Mouse (Mus musculus) T-helper 2 cell (primary cell): ENCODE results near the gene Kcnq1.

Experiments
- in situ Hi-C: fragments of 300-600 bp; cut with MboI, MseI; formaldehyde crosslinking; loops from one replicate; pipeline ENCODE4 v1.15.1; 2025; ENCODE audit warnings: high pct_unique_total_duplicates

The Kcnq1 gene

GRCm38 (mm10) chr7:143136125-143136524, 30.0 kb downstream of the Kcnq1 start:
- in situ Hi-C loops, result no loop called here

DNA sequence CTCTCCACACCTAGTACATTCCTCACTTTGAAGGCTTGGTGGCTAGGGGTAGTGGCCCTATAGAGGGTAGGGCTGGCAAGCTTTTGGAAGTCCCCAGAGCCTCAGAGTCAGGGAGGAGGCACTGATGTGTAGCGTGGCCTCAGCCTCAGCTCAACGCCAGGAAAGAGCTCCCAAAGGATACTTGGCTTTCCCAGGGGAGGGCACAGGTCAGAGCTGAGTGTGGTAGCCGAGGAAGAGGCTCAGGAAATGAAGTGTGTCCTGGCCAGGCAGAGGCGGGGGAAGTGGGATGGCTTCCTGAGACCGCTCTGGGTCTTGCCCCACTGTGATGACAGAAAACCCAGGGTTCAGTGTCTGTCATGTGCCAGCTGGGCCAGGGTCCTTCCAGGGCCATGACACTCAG, 30.4 kb downstream of the Kcnq1 start:
- in situ Hi-C loops, result no loop called here

- in situ Hi-C loops, result no loop called here
Measured at GRCm38 (mm10) chr7:143138789-143139188, 32.6 kb downstream of the Kcnq1 start.

DNA sequence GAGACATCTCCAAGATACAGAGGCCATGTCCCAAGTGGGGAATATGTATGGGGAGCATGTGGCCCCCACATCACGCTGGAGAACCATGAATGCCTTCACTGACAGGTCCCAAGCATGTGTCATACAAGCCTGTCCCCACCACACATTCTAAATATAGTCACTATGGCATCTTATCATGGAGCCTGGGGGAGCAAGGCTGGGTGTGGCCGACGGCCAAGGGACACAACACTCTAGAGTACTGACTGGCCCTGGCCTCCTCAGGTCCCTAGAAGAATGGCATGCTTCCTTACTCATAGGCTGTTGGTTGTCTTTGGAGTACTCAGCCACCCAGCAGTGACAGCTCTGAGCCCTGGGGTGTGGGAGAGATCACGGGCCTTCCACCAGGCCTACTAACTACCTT, 33.8 kb downstream of the Kcnq1 start:
- in situ Hi-C loops, result no loop called here

DNA sequence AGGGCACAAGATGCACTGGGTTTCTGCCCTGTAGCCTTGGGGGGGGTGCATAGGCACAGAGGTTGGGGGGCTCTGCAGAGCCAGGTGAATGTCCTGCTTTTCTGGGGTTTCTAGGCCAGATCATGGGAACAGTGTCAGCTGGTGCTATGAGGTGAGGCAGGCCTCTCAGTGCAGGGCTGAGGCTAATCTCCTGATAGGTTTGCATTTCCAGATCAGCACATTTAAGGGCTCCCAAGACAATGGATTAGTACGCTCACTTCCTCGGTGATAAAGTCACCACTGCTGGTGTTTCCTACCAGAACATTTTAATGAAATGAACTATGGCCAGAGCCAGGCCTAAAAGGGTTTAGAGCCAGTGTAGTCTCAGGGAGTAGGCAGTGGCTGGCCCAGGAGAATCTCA, 36.5 kb downstream of the Kcnq1 start:
- in situ Hi-C loops, result no loop called here

DNA sequence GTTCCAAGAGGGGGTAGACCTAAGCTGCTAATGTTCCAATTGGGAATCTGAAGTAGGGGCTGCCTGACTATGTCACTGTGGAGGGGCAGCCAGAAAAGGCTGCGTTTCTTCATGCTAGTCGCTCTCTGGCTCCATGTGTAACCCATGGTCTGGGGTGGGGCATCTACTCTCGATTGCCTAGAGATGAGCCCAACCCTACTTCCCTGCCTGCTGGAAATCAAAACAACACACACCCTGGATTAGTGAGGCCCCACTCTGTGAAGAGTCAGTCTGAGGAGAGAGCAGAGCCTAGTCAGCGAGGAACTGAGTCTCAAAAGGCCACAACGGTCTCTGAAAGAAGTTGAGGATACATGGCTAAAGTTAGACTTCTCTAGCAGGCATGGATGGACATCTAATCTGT, 40.9 kb downstream of the Kcnq1 start:
- in situ Hi-C loops, result no loop called here

GRCm38 (mm10) chr7:143151171-143151570, 45.0 kb downstream of the Kcnq1 start:
- in situ Hi-C loops, result loop anchor here (5.0 to 10.0 kb wide), 2 partner anchors 316 to 614 kb away; partner anchors contain the start of gene Mrgprg

- in situ Hi-C loops, result loop anchor here (5.0 to 10.0 kb wide), 2 partner anchors 315 to 612 kb away; partner anchors contain the start of gene Mrgprg
Measured at GRCm38 (mm10) chr7:143152350-143152749, 46.2 kb downstream of the Kcnq1 start.

GRCm38 (mm10) chr7:143153915-143154373, 47.8 kb downstream of the Kcnq1 start:
- in situ Hi-C loops, result loop anchor here (5.0 to 10.0 kb wide), 2 partner anchors 313 to 611 kb away; partner anchors contain the start of gene Mrgprg

- in situ Hi-C loops, result loop anchor here (5.0 to 10.0 kb wide), 2 partner anchors 313 to 610 kb away; partner anchors contain the start of gene Mrgprg
Measured at GRCm38 (mm10) chr7:143154458-143154871, 48.3 kb downstream of the Kcnq1 start.

DNA sequence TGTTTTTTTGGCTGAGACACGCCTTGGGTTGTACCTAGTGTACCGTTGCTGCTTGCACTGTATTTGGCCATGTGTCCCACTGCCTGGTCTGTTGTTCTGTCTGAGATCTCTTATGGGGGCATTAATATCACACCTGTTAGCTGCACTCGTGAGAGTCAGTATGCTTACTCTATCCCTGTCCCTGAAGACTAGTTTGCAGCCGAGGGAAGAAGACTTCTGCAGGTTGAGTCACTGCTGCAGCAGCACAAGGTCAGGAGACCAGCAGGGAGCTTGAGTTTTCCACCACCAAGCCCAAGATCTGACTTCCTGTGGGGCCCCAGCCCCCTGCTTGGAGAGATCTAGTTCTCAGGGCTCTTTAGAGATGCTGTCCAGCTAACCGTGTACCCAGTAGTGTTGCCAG, 49.1 kb downstream of the Kcnq1 start:
- in situ Hi-C loops, result loop anchor here (10.0 kb wide), 1 partner anchor 610 kb away; the partner anchor contains the start of gene Mrgprg

- in situ Hi-C loops, result loop anchor here (10.0 kb wide), 1 partner anchor 606 kb away; the partner anchor contains the start of gene Mrgprg
Measured at GRCm38 (mm10) chr7:143158690-143159425, 52.7 kb downstream of the Kcnq1 start.

- in situ Hi-C loops, result loop anchor here (10.0 kb wide), 1 partner anchor 605 kb away; the partner anchor contains the start of gene Mrgprg
Measured at GRCm38 (mm10) chr7:143159446-143159845, 53.3 kb downstream of the Kcnq1 start.

GRCm38 (mm10) chr7:143160057-143160456, 53.9 kb downstream of the Kcnq1 start:
- in situ Hi-C loops, result no loop called here

DNA sequence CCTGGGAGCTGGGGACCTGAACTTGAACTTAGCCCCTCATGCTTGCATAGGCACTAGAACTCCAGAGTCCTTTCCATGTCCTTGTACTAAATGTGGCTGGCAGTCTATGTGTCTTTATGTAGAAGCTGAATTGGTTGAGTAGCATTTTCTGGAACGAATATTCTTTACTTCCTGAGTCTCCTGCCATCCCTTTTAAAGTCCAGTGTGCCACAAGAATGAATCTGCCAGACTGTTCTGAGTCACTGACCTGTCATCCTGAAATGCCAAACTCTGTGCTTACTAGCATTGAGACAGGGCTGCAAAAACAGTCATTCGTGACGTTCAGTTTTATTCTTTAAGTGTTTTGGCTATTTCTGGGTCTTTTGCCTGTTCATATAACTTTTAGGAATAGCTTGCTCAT, 55.9 kb downstream of the Kcnq1 start:
- in situ Hi-C loops, result no loop called here

DNA sequence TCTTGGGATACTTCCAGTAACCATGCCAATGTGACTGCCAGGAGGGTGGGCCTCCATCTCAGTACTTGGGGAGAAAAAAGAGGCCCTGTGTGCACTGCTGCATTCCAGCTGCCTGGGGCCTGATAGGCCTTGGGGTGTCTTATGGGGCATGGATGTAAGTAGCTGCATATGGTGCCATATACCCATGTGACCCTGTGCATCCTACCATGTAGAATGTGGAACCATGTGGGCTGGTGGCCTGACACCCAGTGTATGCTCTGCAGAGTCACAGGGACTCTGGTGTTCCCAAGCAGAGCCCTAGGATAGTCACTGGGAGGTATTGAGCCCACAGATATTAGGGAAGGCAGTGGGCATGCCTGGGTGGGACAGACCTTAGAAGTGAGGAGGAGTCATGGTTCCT, 57.9 kb downstream of the Kcnq1 start:
- in situ Hi-C loops, result no loop called here

DNA sequence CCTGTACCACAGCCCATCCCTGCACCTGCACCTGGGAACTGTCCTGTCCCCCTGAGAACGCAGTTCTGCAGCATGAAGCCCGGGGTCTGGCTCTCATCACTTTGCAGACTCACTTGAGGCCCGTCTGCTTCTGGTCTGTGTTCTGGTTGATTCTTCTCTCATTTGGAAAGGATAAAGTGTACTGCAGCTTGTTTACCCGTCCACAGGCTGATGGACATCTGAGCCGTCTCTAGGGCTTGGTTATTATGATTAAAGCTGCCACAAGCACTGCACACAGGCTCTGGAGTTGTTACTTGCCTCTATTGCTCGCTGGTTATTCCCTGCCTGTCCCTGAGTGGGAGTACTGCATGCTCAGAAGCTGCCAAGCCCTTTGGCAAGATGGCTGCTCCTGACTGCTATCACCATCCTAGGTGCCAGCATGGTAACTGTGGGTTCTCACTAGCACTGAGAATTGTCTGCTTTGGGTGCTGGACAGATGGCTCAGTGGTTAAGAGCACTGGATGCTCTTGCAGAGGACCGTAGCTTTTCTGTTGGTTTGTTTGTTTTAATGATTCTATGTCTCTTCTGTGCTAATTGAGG, 59.6 kb downstream of the Kcnq1 start:
- in situ Hi-C loops, result no loop called here

DNA sequence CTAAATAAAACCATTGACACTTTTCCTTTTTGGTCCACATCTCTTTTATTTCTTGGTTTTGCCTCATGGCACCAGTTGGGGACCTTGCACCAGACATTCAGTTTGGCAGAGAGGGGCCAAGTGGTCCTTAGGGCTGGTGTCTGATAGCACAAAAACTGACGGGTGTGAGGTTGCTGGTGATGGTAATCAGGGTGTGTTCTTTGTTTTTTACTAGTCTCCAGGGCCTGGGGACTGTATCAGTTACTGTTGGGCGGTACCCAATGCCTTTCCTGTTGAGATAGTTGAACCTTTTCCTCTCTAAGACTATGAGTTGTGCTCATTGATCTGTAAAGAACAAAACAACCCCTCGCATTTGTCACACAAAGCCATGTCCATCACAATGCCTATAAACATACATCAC, 61.1 kb downstream of the Kcnq1 start:
- in situ Hi-C loops, result no loop called here

DNA sequence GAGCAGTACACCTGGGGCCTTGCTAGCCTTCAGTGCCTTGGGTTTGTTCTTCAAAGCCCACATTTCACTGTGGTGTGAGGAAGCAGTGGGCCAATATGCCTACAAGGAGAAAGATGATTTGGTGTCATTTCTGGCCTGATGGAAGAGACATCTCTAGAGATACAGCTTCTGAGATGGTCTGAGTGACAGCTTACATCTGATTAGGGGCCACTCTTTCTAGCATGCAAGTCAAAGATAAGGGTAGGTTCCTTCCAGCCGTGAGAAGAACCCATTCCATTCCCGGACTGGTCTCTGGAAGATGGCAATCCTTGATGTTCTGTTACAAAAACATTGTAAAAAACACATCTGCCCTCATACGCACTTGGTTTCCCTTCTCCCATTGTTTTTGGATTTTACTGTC, 63.2 kb downstream of the Kcnq1 start:
- in situ Hi-C loops, result no loop called here

DNA sequence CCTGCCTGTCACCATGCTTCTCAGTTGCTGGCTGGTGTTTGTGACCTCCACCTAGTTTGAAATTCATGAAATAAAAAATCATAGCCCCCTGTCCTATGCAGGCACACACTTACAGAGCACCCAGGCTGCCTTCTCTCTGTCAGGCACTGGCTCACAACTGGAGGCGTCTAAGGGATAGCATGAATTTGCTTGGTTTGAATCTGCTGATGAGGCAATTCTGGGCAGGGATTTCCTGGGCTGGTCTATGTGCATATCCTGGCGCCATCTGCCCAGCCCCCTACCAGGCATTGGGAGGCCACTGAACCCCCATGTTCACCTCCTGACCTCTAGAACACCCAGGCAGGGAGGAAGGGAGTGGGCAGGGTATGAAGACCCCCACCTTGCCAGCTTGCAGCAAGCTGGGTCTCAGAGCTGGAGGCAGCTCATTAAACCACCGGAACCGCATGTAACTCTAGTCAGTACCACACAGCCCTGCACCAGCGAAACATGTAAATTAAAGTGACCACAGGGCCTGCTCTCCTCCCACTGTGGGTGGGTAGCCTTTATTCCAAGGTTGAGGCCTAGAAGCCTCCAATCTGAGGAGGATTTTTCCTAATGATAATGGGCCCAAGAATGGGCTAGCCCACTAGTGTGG, 66.9 kb downstream of the Kcnq1 start:
- in situ Hi-C loops, result no loop called here

GRCm38 (mm10) chr7:143174633-143175032, 68.5 kb downstream of the Kcnq1 start:
- in situ Hi-C loops, result no loop called here

GRCm38 (mm10) chr7:143178831-143179230, 72.7 kb downstream of the Kcnq1 start:
- in situ Hi-C loops, result no loop called here
